Mouse (Mus musculus) limb, embryonic 14.5 days (tissue): ENCODE measurements around the gene Pde4dip. TPM values are rescaled to one million over a fixed set of nuclear protein-coding genes. Genes with fewer than 3 reads are reported as not detected.

Experiments used
- ATAC-seq: fragments of 200-750 bp; cut with Nextera tagmentation; 2 replicates; pipeline ENCODE4 v1.8.0; 2017; ENCODE audit warnings: low read depth, moderate number of reproducible peaks, moderate TSS enrichment; ENCODE audit not compliant: low FRiP score
- DNase-seq: peaks from one replicate; pipeline ENCODE4 v3.0.0-alpha.2; 2015; ENCODE audit warnings: low spot score
- H3K27ac ChIP-seq: fragments of 300-500 bp; sonication (generic); replicated peaks from 2 replicates; pipeline ENCODE4 v1.5.1; 2014; ENCODE audit warnings: low read depth, mild to moderate bottlenecking, low read length, moderate library complexity, mixed read lengths
- H3K27me3 ChIP-seq: fragments of 300-500 bp; sonication (generic); 2 replicates; pipeline ENCODE4 v1.6.1; 2014; ENCODE audit warnings: low read length, mixed read lengths; ENCODE audit not compliant: control insufficient read depth, insufficient read depth
- H3K36me3 ChIP-seq: fragments of 300-500 bp; sonication (generic); 2 replicates; pipeline ENCODE4 v1.6.1; 2014; ENCODE audit warnings: mild to moderate bottlenecking, low read length, moderate library complexity, mixed read lengths; ENCODE audit not compliant: control insufficient read depth, insufficient read depth
- H3K4me1 ChIP-seq: fragments of 300-500 bp; sonication (generic); 2 replicates; pipeline ENCODE4 v1.6.1; 2014; ENCODE audit warnings: antibody characterized with exemption, low read length, mixed read lengths; ENCODE audit not compliant: control insufficient read depth, insufficient read depth
- H3K4me2 ChIP-seq: fragments of 300-500 bp; sonication (generic); replicated peaks from 2 replicates; pipeline ENCODE4 v1.6.1; 2014; ENCODE audit warnings: low read depth, mild to moderate bottlenecking, low read length, moderate library complexity; ENCODE audit not compliant: severe bottlenecking
- H3K4me3 ChIP-seq: fragments of 300-500 bp; sonication (generic); replicated peaks from 2 replicates; pipeline ENCODE4 v1.5.1; 2014; ENCODE audit warnings: low read length
- H3K9ac ChIP-seq: fragments of 300-500 bp; sonication (generic); 2 replicates; pipeline ENCODE4 v1.6.1; 2014; ENCODE audit warnings: mild to moderate bottlenecking, low read depth, low read length, moderate library complexity; ENCODE audit not compliant: severe bottlenecking
- H3K9me3 ChIP-seq: fragments of 300-500 bp; sonication (generic); 2 replicates; pipeline ENCODE4 v1.6.1; 2016; ENCODE audit warnings: low read length; ENCODE audit not compliant: control insufficient read depth
- POLR2A ChIP-seq: fragments of 200-500 bp; IDR thresholded peaks from 2 replicates; pipeline ENCODE4 v1.8.0; 2012; ENCODE audit warnings: inconsistent platforms, mild to moderate bottlenecking, moderate library complexity, borderline replicate concordance; ENCODE audit not compliant: insufficient read depth, insufficient read length; ENCODE audit errors: extremely low read depth
- WGBS: fragments of 180-500 bp; shearing (Covaris S2); extraction: QIAGEN DNeasy Blood & Tissue Kit; methylation state at CpG from one replicate; pipeline ENCODE4 v1.1.7; 2014; 5-methylcytosine and 5-hydroxymethylcytosine counted together
- polyA plus RNA-seq, 2 experiments: library from polyadenylated mRNA; depleted of rRNA in 1 of 2; stranded (reverse) in 1 of 2; unstranded in 1 of 2; fragments of >200 nt; fragmentation: Nextera tagmentation in 1 of 2; extraction: Ambion mirVana in 1 of 2; gene quantifications; 2 replicates each; pipeline versions ENCODE4 v1.2.1 to v1.2.3; 2012 to 2014

Gene Pde4dip
- polyA plus RNA-seq, 2 experiments, result 33.3 to 38.5 TPM

GRCm38 (mm10) chr3:97681321-97682158 lies 207.0 kb downstream of the Pde4dip start:
- H3K27ac ChIP-seq, result no peak overlapping the region
- DNase-seq (peak; percentile 82), ATAC-seq (peak; percentile 44; the same call in 1 of the 2 replicates)
- 1% methylated on average over 33 of the region's 33 CpGs for whole genome bisulfite sequencing
- H3K27me3 ChIP-seq, result no peaks in the 10 kb centered on the region
- no peak for TF ChIP-seq POLR2A
- H3K36me3 ChIP-seq, result no peaks in the 10 kb centered on the region
- H3K4me3 ChIP-seq, result peak overlapping the region; percentile 40
- peak overlapping the region; percentile 51 for H3K9ac ChIP-seq
- H3K4me2 ChIP-seq, result peak overlapping the region; percentile 84
- H3K9me3 ChIP-seq, result no peaks in the 10 kb centered on the region
- peaks cover 6% of the 10 kb centered on the region for H3K4me1 ChIP-seq

- WGBS, result 3% methylated on average over 28 of the region's 28 CpGs
- Histone ChIP-seq H3K4me3 (peak overlapping the region; percentile 40), H3K9me3 (no peaks in the 10 kb centered on the region), H3K4me1 (peaks cover 6% of the 10 kb centered on the region), H3K27me3 (no peaks in the 10 kb centered on the region), H3K9ac (peak overlapping the region; percentile 51), H3K4me2 (peak overlapping the region; percentile 84), H3K36me3 (no peaks in the 10 kb centered on the region), H3K27ac (no peak overlapping the region)
- ATAC-seq, result peak; percentile 69
- no peak for TF ChIP-seq POLR2A
- DNase-seq, result peak; percentile 64
Measured at GRCm38 (mm10) chr3:97680631-97681320, 207.7 kb downstream of the Pde4dip start.

- Histone ChIP-seq H3K4me1 (peaks cover 6% of the 10 kb centered on the region), H3K36me3 (no peaks in the 10 kb centered on the region), H3K27me3 (no peaks in the 10 kb centered on the region), H3K4me2 (no peak overlapping the region), H3K27ac (no peak overlapping the region), H3K9me3 (no peaks in the 10 kb centered on the region), H3K4me3 (no peak overlapping the region), H3K9ac (no peak overlapping the region)
- no peak for DNase-seq
- no peak for TF ChIP-seq POLR2A
- 87% methylated on average over 3 of the region's 3 CpGs for WGBS
- no peak for ATAC-seq
Measured at GRCm38 (mm10) chr3:97678416-97678815, 210.1 kb downstream of the Pde4dip start.

- H3K4me1 ChIP-seq, result peaks cover 3% of the 10 kb centered on the region; the same call in 1 of the 2 replicates
- no peak for TF ChIP-seq POLR2A
- H3K36me3 ChIP-seq, result peaks cover 5% of the 10 kb centered on the region
- no peaks in the 10 kb centered on the region for H3K27me3 ChIP-seq
- ATAC-seq (no peak), DNase-seq (no peak)
- H3K9me3 ChIP-seq, result no peaks in the 10 kb centered on the region
- no peak overlapping the region for H3K27ac ChIP-seq
- no peak overlapping the region for H3K9ac ChIP-seq
- 90% methylated on average over 3 of the region's 3 CpGs for WGBS
- no peak overlapping the region for H3K4me3 ChIP-seq
- no peak overlapping the region for H3K4me2 ChIP-seq
Measured at GRCm38 (mm10) chr3:97676126-97676525, 212.4 kb downstream of the Pde4dip start.

GRCm38 (mm10) chr3:97674644-97675110 lies 213.8 kb downstream of the Pde4dip start, which contains the start of gene Gm17651:
TSS of gene Gm17651 (minus strand) at chr3:97674694.
- Histone ChIP-seq H3K27me3 (no peaks in the 10 kb centered on the region), H3K4me3 (no peak within 1 kb of the TSS), H3K27ac (no peak within 1 kb of the TSS), H3K9me3 (no peaks in the 10 kb centered on the region), H3K9ac (no peak within 1 kb of the TSS), H3K36me3 (peaks cover 20% of the 10 kb centered on the region), H3K4me1 (no peaks in the 10 kb centered on the region), H3K4me2 (no peak within 1 kb of the TSS)
- ATAC-seq (no peak), DNase-seq (no peak)
- no peak for TF ChIP-seq POLR2A
- WGBS, result 88% methylated on average over 7 of the region's 7 CpGs
